Mouse (Mus musculus): ENCODE measurements at regions not wholly inside any gene's neighbourhood (a gene's known extent, or its start where the extent isn't known, plus 50 kb on each side); places are given as distances from the start of the nearest gene placed in this dataset.

- Histone ChIP-seq H3K4me3 (no peak overlapping the region), H3K27ac (no peak overlapping the region)
- intact Hi-C loops (cut with DNase I): no loop called here
- no peak for TF ChIP-seq CTCF (IDR thresholded peaks at IDR 0.05)
- no peak for DNase-seq (ENCODE audit: extremely low spot score in 1 of 2, low spot score in 2 of 2)
Measured at GRCm38 (mm10) chr2:9658880-9659279, 222.2 kb upstream of the 4930412O13Rik start.

- Histone ChIP-seq H3K27ac (no peak overlapping the region), H3K4me3 (no peak overlapping the region)
- intact Hi-C loops (cut with DNase I): no loop called here
- DNase-seq (ENCODE audit: extremely low spot score in 1 of 2, low spot score in 2 of 2): no peak
- no peak for TF ChIP-seq CTCF (IDR thresholded peaks at IDR 0.05)
Measured at GRCm38 (mm10) chr2:9669621-9670020, 211.4 kb upstream of the 4930412O13Rik start.

- DNase-seq (ENCODE audit: extremely low spot score in 1 of 2, low spot score in 2 of 2): no peak
- TF ChIP-seq CTCF (IDR thresholded peaks at IDR 0.05): no peak
- Histone ChIP-seq H3K4me3 (no peak overlapping the region), H3K27ac (no peak overlapping the region)
- intact Hi-C loops (cut with DNase I): no loop called here
Measured at GRCm38 (mm10) chr2:9681691-9682152, 199.3 kb upstream of the 4930412O13Rik start.

- intact Hi-C loops (cut with DNase I): no loop called here
- H3K27ac ChIP-seq: no peak overlapping the region
- no peak for DNase-seq (ENCODE audit: extremely low spot score in 1 of 2, low spot score in 2 of 2)
- no peak overlapping the region for H3K4me3 ChIP-seq
- no peak for TF ChIP-seq CTCF (IDR thresholded peaks at IDR 0.05)
Measured at GRCm38 (mm10) chr2:9683673-9684210, 197.3 kb upstream of the 4930412O13Rik start.

- no peak for DNase-seq (ENCODE audit: extremely low spot score in 1 of 2, low spot score in 2 of 2)
- TF ChIP-seq CTCF (IDR thresholded peaks at IDR 0.05): no peak
- Histone ChIP-seq H3K27ac (no peak overlapping the region), H3K4me3 (no peak overlapping the region)
- intact Hi-C loops (cut with DNase I): no loop called here
Measured at GRCm38 (mm10) chr2:9688176-9688575, 192.9 kb upstream of the 4930412O13Rik start.

GRCm38 (mm10) chr2:9689518-9689917 lies 191.5 kb upstream of the 4930412O13Rik start:
- TF ChIP-seq CTCF (IDR thresholded peaks at IDR 0.05): no peak
- intact Hi-C loops (cut with DNase I): no loop called here
- no peak for DNase-seq (ENCODE audit: extremely low spot score in 1 of 2, low spot score in 2 of 2)
- Histone ChIP-seq H3K27ac (no peak overlapping the region), H3K4me3 (no peak overlapping the region)

GRCm38 (mm10) chr2:9691506-9691905 lies 189.5 kb upstream of the 4930412O13Rik start:
- TF ChIP-seq CTCF (IDR thresholded peaks at IDR 0.05): no peak
- DNase-seq (ENCODE audit: extremely low spot score in 1 of 2, low spot score in 2 of 2): no peak
- no peak overlapping the region for H3K4me3 ChIP-seq
- H3K27ac ChIP-seq: no peak overlapping the region
- intact Hi-C loops (cut with DNase I): no loop called here

- H3K27ac ChIP-seq: no peak overlapping the region
- H3K4me3 ChIP-seq: no peak overlapping the region
- intact Hi-C loops (cut with DNase I): no loop called here
- no peak for TF ChIP-seq CTCF (IDR thresholded peaks at IDR 0.05)
- no peak for DNase-seq (ENCODE audit: extremely low spot score in 1 of 2, low spot score in 2 of 2)
Measured at GRCm38 (mm10) chr2:9691906-9692305, 189.1 kb upstream of the 4930412O13Rik start.

- no peak for TF ChIP-seq CTCF (IDR thresholded peaks at IDR 0.05)
- intact Hi-C loops (cut with DNase I): no loop called here
- Histone ChIP-seq H3K4me3 (no peak overlapping the region), H3K27ac (no peak overlapping the region)
- no peak for DNase-seq (ENCODE audit: extremely low spot score in 1 of 2, low spot score in 2 of 2)
Measured at GRCm38 (mm10) chr2:9693351-9693750, 187.7 kb upstream of the 4930412O13Rik start.

- no peak for TF ChIP-seq CTCF (IDR thresholded peaks at IDR 0.05)
- H3K27ac ChIP-seq: no peak overlapping the region
- intact Hi-C loops (cut with DNase I): no loop called here
- no peak overlapping the region for H3K4me3 ChIP-seq
- no peak for DNase-seq (ENCODE audit: extremely low spot score in 1 of 2, low spot score in 2 of 2)
Measured at GRCm38 (mm10) chr2:9694178-9694577, 186.9 kb upstream of the 4930412O13Rik start.

GRCm38 (mm10) chr2:9697591-9698345 lies 183.3 kb upstream of the 4930412O13Rik start:
- H3K27ac ChIP-seq: no peak overlapping the region
- intact Hi-C loops (cut with DNase I): no loop called here

GRCm38 (mm10) chr2:9704266-9704665 lies 176.8 kb upstream of the 4930412O13Rik start:
- no peak for TF ChIP-seq CTCF (IDR thresholded peaks at IDR 0.05)
- H3K27ac ChIP-seq: no peak overlapping the region
- no peak overlapping the region for H3K4me3 ChIP-seq
- intact Hi-C loops (cut with DNase I): no loop called here
- DNase-seq (ENCODE audit: extremely low spot score in 1 of 2, low spot score in 2 of 2): no peak

More at GRCm38 (mm10) chr2:9697591-9698345, 183.3 kb upstream of the 4930412O13Rik start:
- TF ChIP-seq CTCF (IDR thresholded peaks at IDR 0.05): no peak
- no peak for DNase-seq (ENCODE audit: extremely low spot score in 1 of 2, low spot score in 2 of 2)
- no peak overlapping the region for H3K4me3 ChIP-seq

GRCm38 (mm10) chr2:9709466-9709865 lies 171.6 kb upstream of the 4930412O13Rik start:
- intact Hi-C loops (cut with DNase I): no loop called here
- no peak for DNase-seq (ENCODE audit: extremely low spot score in 1 of 2, low spot score in 2 of 2)
- no peak overlapping the region for H3K4me3 ChIP-seq
- no peak for TF ChIP-seq CTCF (IDR thresholded peaks at IDR 0.05)
- H3K27ac ChIP-seq: no peak overlapping the region

All from left cerebral cortex, adult 2 months (tissue).